Mouse (Mus musculus) brown adipose tissue, adult 24 weeks (tissue): Measurements from ENCODE around the gene Cul4b. TPM values are rescaled to one million over a fixed set of nuclear protein-coding genes. Genes with fewer than 3 reads are reported as not detected.
A peak's percentile ranks its signal among the peaks of the same experiment; 100 is the strongest.

Experiments used
- H3K27ac ChIP-seq: fragments of 200-500 bp; replicated peaks from 2 replicates; pipeline ENCODE4 v1.5.1; 2012; ENCODE audit warnings: low read depth, mild to moderate bottlenecking, low read length
- H3K4me1 ChIP-seq: fragments of 200-500 bp; 2 replicates; pipeline ENCODE4 v1.6.1; 2012; ENCODE audit warnings: low read length, mixed read lengths; ENCODE audit not compliant: control insufficient read depth, insufficient read depth, insufficient read length
- H3K4me3 ChIP-seq: fragments of 200-500 bp; 2 replicates; pipeline ENCODE4 v1.5.1; 2012; ENCODE audit warnings: low read depth, mild to moderate bottlenecking, low read length, moderate library complexity; ENCODE audit not compliant: insufficient read depth
- polyA plus RNA-seq: library from polyadenylated mRNA; stranded (reverse); fragments of >200 nt; gene quantifications from 2 replicates; pipeline ENCODE4 v1.2.4, GENCODE M21; 2012; ENCODE audit not compliant: missing spikeins, insufficient read depth, insufficient read length

Gene Cul4b
- 21.8 and 26.3 TPM in 2 replicates for polyA plus RNA-seq

DNA sequence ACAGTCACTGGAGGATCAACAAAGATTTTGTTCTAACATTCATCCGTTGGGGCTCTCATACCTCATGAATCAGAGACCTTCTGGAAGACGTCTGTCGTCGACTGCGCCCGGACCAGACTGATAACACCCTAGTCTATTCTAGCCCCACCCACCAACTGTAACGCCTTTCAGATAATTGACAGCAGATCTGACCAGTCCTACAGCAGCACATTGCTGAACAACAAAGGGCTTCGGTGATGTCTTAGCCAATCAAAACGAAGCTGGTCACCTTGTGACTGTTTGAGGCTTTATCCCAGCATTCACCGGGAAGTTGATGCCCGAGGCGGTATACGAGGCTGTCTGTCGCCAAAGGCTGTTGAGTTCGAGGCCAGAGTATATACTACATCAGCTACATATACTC, at the start of gene Cul4b:
Cul4b (minus strand) TSS at position 119 of the 400 bp plus-strand sequence.
- Histone ChIP-seq H3K27ac (no peak within 1 kb of the TSS), H3K4me3 (no peak within 1 kb of the TSS), H3K4me1 (no peaks in the 10 kb centered on the region)

DNA sequence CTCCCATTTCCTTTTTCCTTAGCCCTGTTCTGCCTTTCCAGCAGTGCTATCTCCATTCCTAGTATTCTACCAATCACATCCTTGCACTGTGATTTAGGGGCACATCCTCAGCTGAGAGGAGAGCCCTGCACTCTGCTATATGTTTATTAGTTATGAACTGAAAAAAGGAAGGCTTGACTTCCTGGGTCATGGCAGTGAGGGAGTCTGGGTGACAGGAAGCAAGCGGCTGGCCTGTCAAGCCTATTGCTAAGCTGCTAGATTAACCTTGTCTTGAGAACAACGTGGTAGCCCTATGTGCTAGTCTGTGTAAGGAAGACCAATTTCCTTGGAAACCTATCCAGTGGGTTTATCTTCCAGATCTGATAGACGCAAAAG, 25.0 kb upstream of the Cul4b start:
- peak overlapping the region; percentile 88 for H3K4me3 ChIP-seq

DNA sequence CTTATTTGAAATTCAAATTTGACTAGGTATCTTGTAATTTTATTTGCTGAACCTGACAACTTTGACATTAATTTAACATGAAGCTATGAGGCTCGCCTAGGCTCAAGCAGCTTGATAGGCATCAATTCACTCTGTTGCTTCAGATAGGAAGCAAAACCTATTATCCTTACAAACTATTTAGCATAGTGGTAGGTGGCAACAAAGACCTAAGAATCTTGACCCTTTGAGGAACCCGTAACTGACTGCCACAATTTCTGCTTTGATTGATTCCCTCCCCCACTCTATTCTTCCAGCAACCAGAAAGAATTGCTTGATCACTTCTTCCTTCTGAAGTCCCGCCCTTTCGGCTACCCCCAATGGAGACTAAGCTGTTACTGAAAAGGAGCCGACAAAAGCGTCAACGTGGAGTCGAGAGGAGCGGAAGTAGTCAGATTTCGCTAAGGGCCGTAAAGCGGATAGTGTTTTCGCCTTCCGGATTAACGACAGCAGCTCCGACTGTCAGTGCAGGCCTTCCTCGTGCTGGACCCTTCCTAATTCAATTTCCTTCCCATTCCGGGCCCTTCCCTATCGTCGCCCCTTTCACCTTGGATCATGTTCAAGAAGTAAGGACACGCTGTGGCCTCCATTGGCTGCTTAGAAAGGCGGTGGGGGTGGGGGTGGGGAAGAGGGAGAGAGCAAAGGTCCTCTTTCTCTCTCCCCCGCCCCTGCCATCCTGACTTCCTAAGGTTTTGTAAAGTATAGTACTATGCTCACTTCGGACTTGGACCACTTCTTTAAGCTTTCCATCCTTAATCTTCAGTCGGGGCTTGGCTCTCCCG, 24.4 kb upstream of the Cul4b start, which contains the start of gene Mcts1:
Mcts1 (plus strand) TSS at position 402 of the 818 bp plus-strand sequence.
- peak within 1 kb of the TSS; percentile 89 for H3K27ac ChIP-seq

More for the DNA sequence above, 25.0 kb upstream of the Cul4b start:
- H3K27ac ChIP-seq = peak overlapping the region; percentile 89
- H3K4me1 ChIP-seq = no peaks in the 10 kb centered on the region

DNA sequence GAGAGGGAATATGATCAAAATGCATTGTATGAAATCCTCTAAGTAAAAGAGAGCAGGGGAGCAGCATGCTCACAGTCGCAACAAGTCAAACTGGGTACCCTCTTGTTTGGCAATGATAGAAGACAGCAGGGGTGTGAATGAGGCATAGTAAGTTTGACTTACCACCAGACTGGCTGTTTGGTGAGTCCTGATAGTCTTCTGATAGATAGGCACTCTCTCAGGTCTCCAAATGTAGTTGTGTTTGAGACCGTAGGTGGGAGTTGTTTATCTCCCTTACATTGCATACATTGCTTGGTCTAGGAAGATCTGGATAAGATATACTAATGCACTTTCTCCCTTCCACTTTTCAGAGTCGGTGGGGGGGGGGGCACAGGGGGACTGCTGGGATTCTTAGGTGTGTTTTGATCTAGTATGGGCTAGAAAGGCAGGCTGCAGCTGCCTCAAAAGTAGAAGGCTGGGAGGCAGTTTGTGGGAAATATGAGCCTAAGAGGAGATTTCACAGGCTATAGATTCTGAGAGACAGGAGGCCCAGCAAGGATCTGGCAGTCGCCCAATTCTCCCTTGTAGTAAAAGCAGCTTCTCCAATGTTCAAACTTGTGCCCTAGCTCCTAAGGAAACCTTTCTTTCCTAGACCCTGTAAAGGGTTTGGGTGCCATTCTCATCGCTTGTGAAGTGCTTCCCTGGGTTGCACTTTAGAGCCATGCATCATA, 17.3 kb upstream of the Cul4b start:
- H3K4me3 ChIP-seq = no peak overlapping the region
- H3K27ac ChIP-seq = no peak overlapping the region
- no peaks in the 10 kb centered on the region for H3K4me1 ChIP-seq

More for the DNA sequence above, 24.4 kb upstream of the Cul4b start, which contains the start of gene Mcts1:
- Histone ChIP-seq H3K4me3 (peak within 1 kb of the TSS; percentile 88), H3K4me1 (no peaks in the 10 kb centered on the region)

DNA sequence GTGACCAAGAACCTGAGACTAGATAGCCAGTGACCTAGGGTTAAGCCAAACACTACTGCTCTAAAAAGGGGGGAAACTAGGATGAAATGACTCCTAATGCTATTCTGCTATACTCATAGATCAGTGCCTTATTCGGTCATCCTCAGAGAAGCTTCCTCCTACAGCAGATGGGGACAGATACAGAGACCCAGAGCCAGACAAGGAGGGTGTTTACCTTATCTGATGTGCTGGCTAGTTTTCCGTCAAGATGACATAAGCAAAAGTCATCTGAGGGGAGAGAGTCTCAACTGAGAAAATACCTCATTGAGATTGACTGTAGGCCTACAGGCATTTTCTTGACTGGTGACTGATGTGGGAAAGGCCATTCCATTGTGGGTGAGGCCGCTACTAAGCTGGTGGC, 15.8 kb upstream of the Cul4b start:
- Histone ChIP-seq H3K27ac (no peak overlapping the region), H3K4me1 (no peaks in the 10 kb centered on the region), H3K4me3 (no peak overlapping the region)

DNA sequence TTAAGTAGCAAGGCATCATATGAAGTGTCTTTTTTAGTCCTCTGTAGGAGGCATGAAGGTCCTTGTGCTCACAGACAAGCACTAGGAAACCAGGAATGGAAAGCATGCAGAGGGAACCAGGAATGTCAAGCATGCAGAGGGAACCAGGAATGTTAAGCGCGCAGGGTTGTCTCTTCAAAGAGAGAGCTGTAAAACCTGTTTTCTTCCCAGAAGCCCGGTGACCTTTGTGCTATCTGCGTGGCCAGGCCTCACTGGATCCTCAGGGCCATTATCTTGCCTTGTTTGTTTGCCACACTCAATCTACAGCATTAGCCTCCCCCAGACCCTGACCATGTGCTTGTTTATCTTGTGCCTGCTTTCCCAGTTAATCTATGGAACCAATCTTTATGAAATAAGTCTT, 13.8 kb upstream of the Cul4b start:
- no peak overlapping the region for H3K4me3 ChIP-seq
- H3K27ac ChIP-seq = no peak overlapping the region
- no peaks in the 10 kb centered on the region for H3K4me1 ChIP-seq

DNA sequence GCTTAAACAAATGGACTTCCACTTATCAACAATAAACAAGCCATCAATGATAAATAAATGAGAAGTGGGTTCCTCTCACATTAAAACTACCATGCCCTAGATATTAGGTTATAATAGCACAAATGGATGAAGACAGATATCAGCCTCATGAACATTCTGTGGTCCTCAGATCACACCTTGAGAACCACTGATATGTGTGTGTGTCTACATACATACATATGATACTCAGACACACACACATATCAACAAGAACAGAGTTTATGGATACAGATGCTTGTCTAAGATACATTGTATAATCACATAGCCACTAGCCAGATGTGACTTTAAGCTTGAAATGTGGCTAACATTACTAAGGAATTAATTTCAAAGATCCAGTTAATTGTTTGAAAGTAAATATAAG, 7.3 kb upstream of the Cul4b start:
- H3K4me1 ChIP-seq = no peaks in the 10 kb centered on the region
- no peak overlapping the region for H3K27ac ChIP-seq
- H3K4me3 ChIP-seq = no peak overlapping the region

DNA sequence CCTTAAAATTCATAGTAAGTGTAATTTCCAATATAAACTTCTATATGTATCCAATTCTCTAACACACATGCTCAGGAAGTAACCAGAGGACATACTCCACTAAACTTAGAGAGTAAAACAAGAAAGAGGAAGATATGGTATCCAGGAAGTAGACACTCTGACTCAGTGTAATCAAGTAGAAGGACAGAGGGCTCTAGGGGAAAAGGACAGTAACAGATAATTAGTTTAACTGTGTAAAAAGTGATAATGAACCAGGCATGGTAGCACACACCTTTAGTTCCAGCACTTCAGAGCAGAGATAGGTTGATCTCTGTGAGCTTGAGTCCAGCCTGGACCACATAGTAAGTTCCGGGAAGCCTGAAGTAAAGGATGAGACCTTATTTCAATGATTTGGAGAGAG, 5.1 kb upstream of the Cul4b start:
- H3K4me1 ChIP-seq = no peaks in the 10 kb centered on the region
- H3K4me3 ChIP-seq = no peak overlapping the region
- no peak overlapping the region for H3K27ac ChIP-seq

DNA sequence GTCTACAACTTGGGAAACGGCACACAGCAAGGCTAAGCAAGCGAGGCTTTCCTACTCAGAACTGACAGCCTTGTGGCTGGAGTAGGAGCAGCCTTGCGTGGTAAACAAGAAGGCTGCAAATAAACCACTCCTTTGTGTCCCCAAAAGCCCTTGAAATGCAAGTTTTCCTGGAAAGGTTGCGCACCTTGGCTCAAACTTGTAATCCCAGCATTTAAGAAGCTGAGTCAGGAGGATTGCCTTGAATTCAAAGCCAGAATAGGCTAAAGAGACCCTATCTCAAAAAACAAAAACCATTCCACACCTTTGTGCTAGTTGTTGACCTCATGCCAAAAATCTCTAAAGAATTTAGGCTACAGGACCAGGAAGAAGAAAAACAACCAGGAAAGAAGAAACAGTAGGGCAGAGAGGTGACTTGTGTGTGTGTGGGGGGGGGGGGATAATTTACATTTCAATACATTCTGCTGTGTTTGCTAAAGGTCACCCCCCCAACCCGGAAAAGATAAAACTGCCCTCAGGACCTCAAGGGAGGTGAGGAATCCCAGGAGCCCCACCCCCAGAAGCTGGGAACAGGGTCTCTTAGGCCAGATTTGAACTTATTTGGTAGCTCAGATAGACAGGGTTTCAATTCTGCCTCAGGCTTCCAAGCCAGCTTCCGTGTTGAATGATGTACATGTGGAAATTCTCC, 9.3 kb downstream of the Cul4b start:
- H3K4me3 ChIP-seq = no peak overlapping the region
- no peak overlapping the region for H3K27ac ChIP-seq
- no peaks in the 10 kb centered on the region for H3K4me1 ChIP-seq

DNA sequence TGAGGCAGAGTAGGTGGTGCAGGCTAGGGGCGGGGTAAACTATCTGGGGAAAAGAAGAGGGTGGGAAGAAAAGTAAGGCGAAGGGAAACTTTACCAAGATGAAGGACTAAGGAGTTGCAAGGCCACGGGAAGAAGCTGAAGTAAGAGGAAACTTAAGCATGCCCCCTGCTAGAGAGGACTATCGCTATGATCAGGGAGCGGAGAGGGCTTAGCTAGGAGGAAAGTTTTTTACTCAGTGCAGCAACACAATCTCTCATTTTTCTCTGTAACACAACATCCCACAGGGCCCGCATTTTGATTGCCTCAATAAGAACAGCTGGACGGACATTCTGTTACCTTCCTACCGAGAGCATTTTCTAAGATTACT, 10.8 kb downstream of the Cul4b start:
- peak overlapping the region; percentile 57 for H3K4me3 ChIP-seq
- no peaks in the 10 kb centered on the region for H3K4me1 ChIP-seq
- H3K27ac ChIP-seq = peak overlapping the region; percentile 73

DNA sequence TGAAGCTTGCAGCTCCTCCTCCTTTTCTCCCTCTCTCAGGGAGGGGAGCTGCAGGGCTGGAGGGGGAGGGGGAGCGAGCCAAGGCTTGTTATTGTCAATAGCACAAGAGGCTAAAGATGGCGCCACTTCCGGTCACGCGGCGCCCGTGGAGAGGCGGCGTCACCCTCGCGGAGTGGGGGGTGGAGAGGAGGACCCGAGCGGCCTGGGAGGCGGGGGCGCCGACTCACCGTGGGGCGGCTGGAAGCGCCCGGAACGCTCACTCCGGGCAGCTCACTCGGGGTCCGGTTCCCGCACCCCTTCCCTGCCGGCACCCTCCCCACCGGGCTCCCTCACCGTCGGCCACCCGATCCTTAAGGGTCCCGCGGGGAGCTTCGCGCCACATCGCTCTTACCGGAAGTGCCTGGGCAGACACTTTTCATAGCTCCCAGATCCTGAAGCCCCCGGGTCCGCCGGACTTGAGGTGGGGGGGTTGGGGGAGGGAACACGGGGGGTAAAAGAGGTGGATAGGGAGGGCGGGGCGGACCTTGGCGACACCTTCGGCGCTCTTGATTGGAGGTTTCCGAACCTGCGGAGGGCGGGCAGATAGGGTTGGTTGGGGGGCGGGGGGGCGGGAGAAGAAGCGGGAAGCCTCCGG, 11.3 kb downstream of the Cul4b start:
- peak overlapping the region; percentile 96 for H3K4me3 ChIP-seq
- no peaks in the 10 kb centered on the region for H3K4me1 ChIP-seq
- H3K27ac ChIP-seq = peak overlapping the region; percentile 94

DNA sequence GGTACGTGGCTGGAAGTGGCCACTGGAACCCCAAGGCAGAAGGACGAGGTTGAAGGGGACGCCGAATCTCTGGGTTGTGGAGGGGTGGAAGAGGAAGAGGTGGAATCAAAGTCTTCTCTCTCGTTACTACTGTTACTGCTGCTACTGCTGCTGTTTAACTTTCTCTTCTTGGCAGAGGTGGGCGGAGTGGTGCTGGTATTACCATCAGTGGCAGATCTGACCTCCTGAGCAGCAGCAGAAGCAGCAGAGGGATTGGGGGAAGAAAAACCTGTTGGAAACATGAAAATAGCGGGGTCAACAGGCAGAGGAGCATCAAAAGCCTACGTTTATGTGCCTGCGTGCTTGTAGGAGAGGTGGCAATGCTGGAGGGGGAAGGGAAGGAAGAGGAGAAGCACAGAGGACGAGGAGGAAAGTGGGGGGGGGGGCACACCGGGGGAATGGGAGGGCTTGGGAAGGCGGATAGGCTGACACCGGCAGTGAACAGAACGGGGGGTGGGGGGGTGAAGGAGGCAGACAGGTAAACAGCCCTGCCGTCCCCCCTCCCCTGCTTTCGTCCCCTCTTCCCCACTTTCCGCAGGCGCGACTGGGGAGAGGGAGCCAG, 12.0 kb downstream of the Cul4b start:
- no peaks in the 10 kb centered on the region for H3K4me1 ChIP-seq
- peak overlapping the region; percentile 96 for H3K4me3 ChIP-seq

DNA sequence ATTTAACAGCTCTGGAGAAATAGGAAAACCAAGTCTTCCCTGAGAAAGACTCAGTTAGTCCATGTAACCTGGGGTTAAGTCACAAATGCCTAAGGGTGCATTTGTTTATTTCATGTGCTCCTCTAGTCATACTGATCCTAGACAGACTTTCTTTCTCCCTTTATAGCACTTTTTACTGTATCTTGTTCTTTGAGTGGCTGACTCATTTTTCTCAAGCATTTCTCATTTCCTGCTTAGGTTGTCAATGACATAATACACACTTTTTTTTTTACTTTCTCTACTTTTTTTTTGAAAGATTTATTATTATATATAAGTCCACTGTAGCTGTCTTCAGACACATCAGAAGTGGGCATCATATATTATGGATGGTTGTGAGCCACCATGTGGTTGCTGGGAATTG, 22.7 kb downstream of the Cul4b start:
- Histone ChIP-seq H3K4me3 (no peak overlapping the region), H3K27ac (no peak overlapping the region), H3K4me1 (no peaks in the 10 kb centered on the region)

More for the DNA sequence above, 12.0 kb downstream of the Cul4b start:
- H3K27ac ChIP-seq = peak overlapping the region; percentile 82

DNA sequence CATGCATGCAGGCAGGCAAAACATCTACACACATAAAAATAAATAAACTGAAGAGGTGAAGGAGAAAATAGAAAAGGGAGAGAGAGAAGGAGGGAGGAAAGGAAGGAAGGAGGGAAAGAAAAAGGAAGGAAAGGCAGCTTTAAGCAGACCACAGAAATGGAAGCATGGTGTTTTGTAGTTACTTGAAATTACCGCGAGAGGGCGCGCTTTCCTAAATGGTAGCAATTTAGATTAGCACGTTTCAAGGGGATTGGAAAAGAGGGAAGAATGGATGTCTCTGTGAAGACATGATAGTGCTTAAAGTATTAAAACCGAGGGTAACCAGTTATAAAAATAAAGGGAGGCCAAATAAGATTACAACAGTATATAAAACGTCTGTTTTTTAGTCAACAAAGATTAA, 61.4 kb downstream of the Cul4b start:
- H3K4me3 ChIP-seq = no peak overlapping the region
- no peak overlapping the region for H3K27ac ChIP-seq
- no peaks in the 10 kb centered on the region for H3K4me1 ChIP-seq
